Mouse (Mus musculus) heart, embryonic 16.5 days (tissue): ENCODE measurements at regions not wholly inside any gene's neighbourhood (a gene's known extent, or its start where the extent isn't known, plus 50 kb on each side); places are given as distances from the start of the nearest gene placed in this dataset.

Experiments used
- ATAC-seq: fragments of 200-750 bp; cut with Nextera tagmentation; replicated peaks from 2 replicates; pipeline ENCODE4 v1.8.0; 2017; ENCODE audit warnings: moderate number of reproducible peaks; ENCODE audit not compliant: insufficient read depth, low FRiP score; ENCODE audit errors: extremely low read depth
- H3K27ac ChIP-seq: fragments of 300-500 bp; sonication (generic); 2 replicates; pipeline ENCODE4 v1.5.1; 2014; ENCODE audit warnings: mild to moderate bottlenecking, low read length, control low read depth, moderate library complexity
- H3K27me3 ChIP-seq: fragments of 300-500 bp; sonication (generic); 2 replicates; pipeline ENCODE4 v1.6.1; 2014; ENCODE audit warnings: low read length, mixed read lengths; ENCODE audit not compliant: control insufficient read depth, insufficient read depth
- H3K36me3 ChIP-seq: fragments of 300-500 bp; sonication (generic); 2 replicates; pipeline ENCODE4 v1.6.1; 2014; ENCODE audit not compliant: control insufficient read depth, insufficient read depth
- H3K4me1 ChIP-seq: fragments of 300-500 bp; sonication (generic); 2 replicates; pipeline ENCODE4 v1.6.1; 2014; ENCODE audit warnings: low read length, mixed read lengths; ENCODE audit not compliant: control insufficient read depth, insufficient read depth
- H3K4me2 ChIP-seq: fragments of 300-500 bp; sonication (generic); 2 replicates; pipeline ENCODE4 v1.6.1; 2014; ENCODE audit warnings: low read depth, mild to moderate bottlenecking, control low read depth, low read length
- H3K4me3 ChIP-seq: fragments of 300-500 bp; sonication (generic); 2 replicates; pipeline ENCODE4 v1.5.1; 2014; ENCODE audit warnings: mild to moderate bottlenecking, control low read depth, low read length
- H3K9ac ChIP-seq: fragments of 300-500 bp; sonication (generic); 2 replicates; pipeline ENCODE4 v1.6.1; 2014; ENCODE audit warnings: low read length, control low read depth
- H3K9me3 ChIP-seq: fragments of 300-500 bp; sonication (generic); replicated peaks from 2 replicates; pipeline ENCODE4 v1.6.1; 2016; ENCODE audit warnings: low read length; ENCODE audit not compliant: control insufficient read depth
- WGBS: fragments of 180-500 bp; shearing (Covaris S2); extraction: QIAGEN DNeasy Blood & Tissue Kit; methylation state at CpG from one replicate; pipeline ENCODE4 v1.1.7; 2014; 5-methylcytosine and 5-hydroxymethylcytosine counted together

DNA sequence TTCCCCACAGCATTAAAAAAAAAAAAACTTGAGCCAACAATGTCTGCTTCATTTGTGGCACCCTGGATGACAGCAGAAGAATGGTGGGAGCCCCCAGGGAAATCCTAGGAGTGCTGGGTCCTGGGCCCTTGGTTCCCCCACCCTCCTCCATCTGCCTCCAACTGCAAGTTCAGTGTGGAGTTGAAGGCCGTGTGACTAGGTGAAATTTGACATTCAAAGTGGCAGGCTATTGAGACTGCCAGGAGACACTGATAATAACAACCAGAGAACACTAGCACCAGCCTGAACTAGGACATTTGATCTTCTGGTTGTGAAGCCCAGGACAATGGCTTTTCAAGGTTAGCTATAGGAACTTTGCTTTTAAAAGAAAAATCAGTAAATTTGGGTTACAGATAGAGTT, 74.0 kb downstream of the Adamts15 start:
- Histone ChIP-seq H3K27me3 (no peaks in the 10 kb centered on the region), H3K9ac (no peak overlapping the region), H3K36me3 (no peaks in the 10 kb centered on the region), H3K27ac (peak overlapping the region; percentile 78), H3K4me3 (no peak overlapping the region), H3K9me3 (no peaks in the 10 kb centered on the region), H3K4me1 (peaks cover 30% of the 10 kb centered on the region), H3K4me2 (no peak overlapping the region)
- WGBS, result 31% methylated on average over 1 of the region's 1 CpGs
- peak; percentile 64 for ATAC-seq

DNA sequence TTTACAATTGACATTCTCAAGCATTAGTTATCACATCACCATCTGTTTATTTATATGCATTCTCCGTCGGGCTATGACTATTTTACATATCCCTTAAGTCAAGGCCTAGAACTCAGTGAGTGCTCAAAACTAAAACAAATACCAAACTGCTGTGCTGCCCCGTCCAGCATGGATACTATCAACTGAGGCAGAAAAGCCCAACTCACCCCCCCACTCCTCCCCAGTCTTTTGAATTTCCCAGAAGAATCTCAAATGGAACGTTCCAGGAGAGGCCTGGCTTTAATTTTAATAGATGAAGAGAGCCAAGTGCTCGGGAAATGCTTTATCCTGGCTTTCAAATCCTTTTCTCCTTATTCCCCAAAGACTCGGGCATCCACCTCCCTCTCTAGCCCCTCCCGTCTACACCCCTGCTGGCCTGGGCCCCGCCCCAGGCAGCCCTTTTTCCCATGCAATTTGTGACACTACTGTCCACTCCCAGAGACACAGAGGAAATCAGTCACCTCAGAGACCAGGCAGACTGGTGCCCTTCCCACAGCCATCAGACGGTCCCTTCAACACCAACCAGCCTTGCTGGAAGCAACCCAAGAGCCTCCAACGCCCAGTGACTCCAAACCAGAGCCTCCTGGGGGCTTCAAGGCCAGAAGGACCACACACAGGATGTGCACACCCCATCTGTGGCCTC, 76.5 kb downstream of the Adamts15 start:
- no peak for ATAC-seq
- Histone ChIP-seq H3K36me3 (no peaks in the 10 kb centered on the region), H3K4me2 (no peak overlapping the region), H3K27ac (no peak overlapping the region), H3K9me3 (no peaks in the 10 kb centered on the region), H3K9ac (no peak overlapping the region), H3K4me3 (no peak overlapping the region), H3K4me1 (peaks cover 30% of the 10 kb centered on the region), H3K27me3 (no peaks in the 10 kb centered on the region)
- 59% methylated on average over 10 of the region's 10 CpGs for whole genome bisulfite sequencing

DNA sequence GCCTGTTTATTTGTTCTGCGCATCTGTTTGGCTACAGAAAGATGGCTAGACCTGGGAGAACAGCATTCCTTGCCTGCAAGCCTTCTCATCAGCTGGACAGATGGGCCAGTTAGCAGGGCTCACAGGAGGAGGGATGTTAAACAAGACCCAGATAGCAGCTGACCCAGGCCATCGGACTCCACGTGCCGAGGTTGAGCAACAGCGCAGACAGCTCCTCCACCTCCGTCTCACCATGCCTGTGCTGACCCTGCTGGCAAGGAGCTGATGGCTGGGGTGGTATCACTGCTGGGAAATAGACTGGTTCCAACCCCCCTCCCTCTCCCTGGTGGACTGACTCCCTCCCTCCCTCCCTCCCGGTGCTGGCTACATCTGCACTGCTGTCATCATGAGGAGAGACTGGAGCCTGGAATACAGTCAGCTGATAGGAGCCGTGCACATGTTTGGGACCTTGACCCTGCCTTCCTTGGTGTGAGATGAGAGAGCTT, 78.1 kb downstream of the Adamts15 start:
- Histone ChIP-seq H3K27me3 (no peaks in the 10 kb centered on the region), H3K9ac (no peak overlapping the region), H3K4me2 (0 out of 2 replicates have a peak overlapping the region, but pooled peaks have one; percentile 29), H3K36me3 (no peaks in the 10 kb centered on the region), H3K4me1 (peaks cover 27% of the 10 kb centered on the region), H3K27ac (peak overlapping the region; percentile 48; the same call in 1 of the 2 replicates), H3K4me3 (no peak overlapping the region), H3K9me3 (no peaks in the 10 kb centered on the region)
- ATAC-seq, result peak; percentile 79
- 27% methylated on average over 8 of the region's 8 CpGs for WGBS

DNA sequence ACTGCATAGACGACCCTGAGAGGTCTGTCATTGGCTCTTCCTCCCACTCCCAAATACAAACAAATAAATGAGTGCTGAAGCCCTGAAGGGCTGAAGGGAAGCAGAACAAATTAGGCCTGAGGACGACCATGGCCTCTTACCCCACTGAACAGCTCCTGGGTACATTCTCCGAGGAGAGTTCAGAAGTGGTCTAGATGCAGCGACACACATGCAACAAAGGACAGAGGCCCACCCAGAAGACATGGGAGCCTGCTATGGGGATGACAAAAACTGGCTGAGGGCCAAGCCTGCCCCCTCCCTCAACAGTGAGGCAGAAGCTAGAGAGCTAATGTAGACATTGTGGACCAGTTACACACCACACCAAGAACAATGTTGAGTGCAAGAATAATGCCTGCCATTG, 87.3 kb downstream of the Adamts15 start:
- H3K36me3 ChIP-seq, result no peaks in the 10 kb centered on the region
- H3K4me1 ChIP-seq, result no peaks in the 10 kb centered on the region
- H3K4me3 ChIP-seq, result no peak overlapping the region
- no peak overlapping the region for H3K27ac ChIP-seq
- H3K4me2 ChIP-seq, result no peak overlapping the region
- no peaks in the 10 kb centered on the region for H3K27me3 ChIP-seq
- no peak overlapping the region for H3K9ac ChIP-seq
- no peak for ATAC-seq
- no peaks in the 10 kb centered on the region for H3K9me3 ChIP-seq
- WGBS, result 48% methylated on average over 4 of the region's 4 CpGs

DNA sequence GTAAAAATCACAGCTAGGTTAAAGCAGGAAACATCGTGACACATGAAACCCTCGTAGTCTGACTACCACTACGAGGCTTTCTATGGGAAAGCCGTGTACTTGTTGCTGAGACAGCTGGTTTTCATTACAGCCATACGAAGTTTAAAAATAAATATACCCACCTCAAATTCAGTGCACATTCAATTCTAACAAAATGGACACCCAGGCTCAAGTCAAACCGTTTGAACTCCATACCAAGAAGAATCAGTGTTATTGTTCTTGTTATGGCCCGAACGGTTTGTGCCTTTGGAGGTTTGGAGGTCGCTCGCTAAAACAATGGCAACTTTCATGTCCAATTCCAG, 87.7 kb downstream of the Adamts15 start:
- no peak overlapping the region for H3K9ac ChIP-seq
- H3K4me2 ChIP-seq, result no peak overlapping the region
- no peaks in the 10 kb centered on the region for H3K27me3 ChIP-seq
- WGBS, result 61% methylated on average over 10 of the region's 10 CpGs
- H3K9me3 ChIP-seq, result no peaks in the 10 kb centered on the region
- no peak overlapping the region for H3K4me3 ChIP-seq
- ATAC-seq, result no peak
- H3K27ac ChIP-seq, result no peak overlapping the region
- H3K36me3 ChIP-seq, result no peaks in the 10 kb centered on the region
- no peaks in the 10 kb centered on the region for H3K4me1 ChIP-seq

DNA sequence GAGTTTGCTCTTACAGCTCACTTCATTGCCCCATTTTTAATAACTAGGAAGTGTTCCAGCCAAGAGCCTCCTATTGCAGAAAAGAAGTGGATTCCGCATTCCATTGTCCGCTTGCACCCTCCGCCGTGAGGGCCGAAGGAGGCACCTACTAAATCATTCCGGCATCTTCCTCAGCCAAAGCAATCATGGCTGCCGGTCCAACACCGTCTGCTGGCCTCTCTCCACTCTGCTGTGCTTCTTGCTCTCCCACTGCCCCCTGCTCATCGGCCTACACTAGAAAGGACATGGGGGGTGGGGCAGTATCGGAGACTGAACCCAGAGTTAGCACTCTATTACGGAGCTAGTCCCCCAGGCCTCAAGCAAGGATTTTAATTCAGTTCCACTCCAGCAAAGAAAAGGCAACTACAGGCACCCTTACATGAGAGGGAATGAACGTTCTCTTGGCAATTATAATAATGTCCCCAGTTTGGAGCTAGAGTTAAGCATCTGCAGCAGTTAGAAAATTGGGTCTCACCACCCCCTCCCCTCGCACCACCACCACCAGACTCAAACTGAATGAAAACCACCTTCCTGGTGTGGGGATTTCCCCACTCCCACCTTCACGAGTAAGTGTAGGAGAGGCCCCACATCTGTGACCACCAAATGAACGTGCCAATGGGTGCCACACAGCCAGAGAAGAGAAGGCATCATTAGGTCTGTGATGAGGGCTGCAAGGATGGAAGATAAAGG, 88.3 kb downstream of the Adamts15 start:
- Histone ChIP-seq H3K27me3 (no peaks in the 10 kb centered on the region), H3K4me1 (no peaks in the 10 kb centered on the region), H3K36me3 (no peaks in the 10 kb centered on the region), H3K4me3 (no peak overlapping the region), H3K27ac (no peak overlapping the region), H3K4me2 (no peak overlapping the region), H3K9ac (no peak overlapping the region), H3K9me3 (no peaks in the 10 kb centered on the region)
- no peak for ATAC-seq
- 83% methylated on average over 15 of the region's 15 CpGs for WGBS

DNA sequence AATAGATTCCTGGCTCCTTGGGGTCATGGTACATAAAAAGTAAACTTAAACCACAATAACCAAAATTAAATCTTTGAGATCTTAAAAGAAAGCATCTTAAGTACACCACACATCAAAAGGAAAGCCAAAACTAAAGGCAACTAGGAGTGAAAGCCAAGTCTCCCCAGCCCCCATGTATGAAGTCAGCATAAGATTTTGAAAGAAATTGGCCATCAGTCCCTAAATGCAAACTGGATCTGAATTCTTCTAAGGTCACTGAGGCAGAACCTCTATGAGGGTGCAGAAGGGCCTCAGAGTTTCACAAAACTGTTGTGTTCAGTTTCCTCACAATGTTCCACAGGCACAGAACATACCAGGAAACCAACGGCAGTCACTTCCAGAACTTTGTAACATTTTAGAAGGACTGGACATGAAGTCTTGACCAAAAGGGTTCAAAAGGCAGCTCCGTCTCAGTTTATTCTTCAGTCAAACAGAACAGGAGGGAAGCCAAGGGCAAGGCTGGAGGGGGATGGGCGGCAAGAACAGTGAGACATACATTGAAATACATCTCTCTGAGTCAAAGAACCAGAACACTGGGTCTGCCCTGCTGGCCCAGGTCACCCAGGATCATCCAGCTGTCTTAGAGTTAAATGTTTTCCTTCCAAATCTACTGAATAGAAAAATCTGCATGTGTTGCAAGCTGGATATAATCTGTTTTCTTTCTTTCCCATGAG, 92.9 kb downstream of the Adamts15 start:
- 77% methylated on average over 3 of the region's 3 CpGs for WGBS

DNA sequence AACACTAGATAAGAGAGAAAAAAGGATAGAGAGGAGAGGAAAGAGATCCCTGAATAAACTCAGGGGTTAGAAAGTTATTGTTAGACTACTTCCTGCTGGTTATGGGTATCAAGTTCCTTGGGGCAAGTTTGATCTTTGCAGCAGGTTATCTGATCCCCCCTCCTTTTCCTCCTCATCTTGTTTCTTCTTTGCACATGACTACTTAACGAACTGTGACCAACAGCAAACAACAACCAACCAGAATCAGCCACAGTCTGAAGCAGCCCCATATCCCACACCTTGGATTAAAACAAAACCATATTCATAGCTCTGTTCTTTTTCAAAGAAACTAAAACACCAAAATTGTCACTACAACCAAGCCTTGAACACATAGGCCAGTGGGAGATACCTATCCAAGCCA, 94.5 kb downstream of the Adamts15 start:
- Histone ChIP-seq H3K4me3 (no peak overlapping the region), H3K27me3 (no peaks in the 10 kb centered on the region), H3K36me3 (no peaks in the 10 kb centered on the region), H3K9ac (no peak overlapping the region), H3K9me3 (peaks cover 3% of the 10 kb centered on the region; the same call in 1 of the 2 replicates), H3K4me1 (no peaks in the 10 kb centered on the region), H3K27ac (no peak overlapping the region), H3K4me2 (no peak overlapping the region)
- 63% methylated on average over 1 of the region's 1 CpGs for WGBS
- ATAC-seq, result no peak

More for the DNA sequence above, 92.9 kb downstream of the Adamts15 start:
- no peak overlapping the region for H3K9ac ChIP-seq
- H3K9me3 ChIP-seq, result peaks cover 3% of the 10 kb centered on the region; the same call in 1 of the 2 replicates
- no peaks in the 10 kb centered on the region for H3K36me3 ChIP-seq
- H3K4me3 ChIP-seq, result no peak overlapping the region
- no peaks in the 10 kb centered on the region for H3K27me3 ChIP-seq
- no peaks in the 10 kb centered on the region for H3K4me1 ChIP-seq
- H3K4me2 ChIP-seq, result no peak overlapping the region
- no peak overlapping the region for H3K27ac ChIP-seq
- ATAC-seq, result no peak
